Mouse (Mus musculus): Measurements from ENCODE around the gene Gm12216. TPM values are rescaled to one million over a fixed set of nuclear protein-coding genes. Genes with fewer than 3 reads are reported as not detected.
A peak's percentile ranks its signal among the peaks of the same experiment; 100 is the strongest.
"Not testable (repeated sequence)": the region's sequence is repeated elsewhere in the genome, so short reads cannot be mapped to it uniquely, and the experiment has no call there.

Gene Gm12216
- total and polyA plus RNA-seq, 2 experiments from 2014 or later = 0.77 TPM; not detected in 1

DNA sequence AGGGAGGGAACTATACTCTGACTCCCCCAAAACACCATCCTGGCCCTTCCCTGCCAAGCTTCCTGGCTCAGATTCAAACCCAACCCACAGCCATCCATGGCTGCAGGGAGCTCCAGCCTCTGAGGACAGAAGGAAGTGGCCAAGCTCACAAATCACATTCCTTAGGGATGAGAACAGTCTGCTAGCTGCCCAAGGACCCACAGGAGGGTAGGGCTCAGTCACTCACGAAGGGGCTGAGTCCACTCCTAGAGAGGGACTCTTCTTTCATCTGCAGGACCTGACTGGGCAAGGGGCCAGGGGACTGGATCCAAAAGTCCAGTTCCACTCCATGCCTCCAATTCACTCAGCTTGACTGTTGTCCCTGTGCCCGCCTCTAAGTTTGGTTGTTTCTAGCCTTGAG is 97.2 kb downstream of the Gm12216 start:
- DNase-seq = peak; percentile 13
- no peak overlapping the region for H3K9ac ChIP-seq
- peaks cover 13% of the 10 kb centered on the region; the same call in 1 of the 2 replicates for H3K27me3 ChIP-seq (ENCODE audit: insufficient read depth, low read length)
- H3K27ac ChIP-seq (ENCODE audit: low read depth, low read length) = no peak overlapping the region
- H3K4me1 ChIP-seq (ENCODE audit: insufficient read depth) = 0 out of 2 replicates have a peak, but pooled peaks cover 7% of the 10 kb centered on the region
- ATAC-seq = no peak
- H3K4me3 ChIP-seq (ENCODE audit: low read depth, low read length) = no peak overlapping the region
- H3K9me3 ChIP-seq (ENCODE audit: low read length) = no peaks in the 10 kb centered on the region
- WGBS = 51% methylated on average over 2 of the region's 2 CpGs
- TF ChIP-seq CTCF (IDR thresholded peaks at IDR 0.05; ENCODE audit: low read depth) = no peak
- no peaks in the 10 kb centered on the region for H3K36me3 ChIP-seq (ENCODE audit: insufficient read depth)
- no peak overlapping the region for H3K4me2 ChIP-seq (ENCODE audit: low read depth)

DNA sequence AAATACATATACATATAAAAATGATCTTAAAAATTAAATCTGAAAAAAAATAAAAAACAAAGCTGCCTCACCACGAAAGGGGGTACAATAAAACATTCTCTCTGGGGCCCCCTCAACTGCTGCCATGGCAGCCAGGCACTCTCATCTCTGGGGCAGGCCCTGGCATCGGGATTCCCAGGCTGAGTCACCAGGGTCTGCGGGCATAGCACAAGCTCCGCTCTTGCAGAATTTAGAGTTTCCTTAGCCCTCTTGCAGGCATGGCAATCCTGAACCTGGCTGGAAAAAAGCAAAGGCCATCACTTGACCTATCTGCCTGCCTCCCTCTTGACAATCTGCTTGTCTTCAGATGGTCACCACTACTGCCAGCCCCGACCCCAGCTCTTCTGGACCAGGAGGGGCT is 97.8 kb downstream of the Gm12216 start:
- DNase-seq (no peak), ATAC-seq (no peak)
- Histone ChIP-seq H3K4me3 (ENCODE audit: low read depth, low read length) (no peak overlapping the region), H3K9ac (no peak overlapping the region), H3K36me3 (ENCODE audit: insufficient read depth) (no peaks in the 10 kb centered on the region), H3K4me2 (ENCODE audit: low read depth) (no peak overlapping the region), H3K27ac (ENCODE audit: low read depth, low read length) (no peak overlapping the region), H3K9me3 (ENCODE audit: low read length) (no peaks in the 10 kb centered on the region), H3K27me3 (ENCODE audit: insufficient read depth, low read length) (peaks cover 13% of the 10 kb centered on the region; the same call in 1 of the 2 replicates), H3K4me1 (ENCODE audit: insufficient read depth) (0 out of 2 replicates have a peak, but pooled peaks cover 7% of the 10 kb centered on the region)
- 73% methylated on average over 5 of the region's 5 CpGs for WGBS
- TF ChIP-seq CTCF (IDR thresholded peaks at IDR 0.05; ENCODE audit: low read depth) = no peak

DNA sequence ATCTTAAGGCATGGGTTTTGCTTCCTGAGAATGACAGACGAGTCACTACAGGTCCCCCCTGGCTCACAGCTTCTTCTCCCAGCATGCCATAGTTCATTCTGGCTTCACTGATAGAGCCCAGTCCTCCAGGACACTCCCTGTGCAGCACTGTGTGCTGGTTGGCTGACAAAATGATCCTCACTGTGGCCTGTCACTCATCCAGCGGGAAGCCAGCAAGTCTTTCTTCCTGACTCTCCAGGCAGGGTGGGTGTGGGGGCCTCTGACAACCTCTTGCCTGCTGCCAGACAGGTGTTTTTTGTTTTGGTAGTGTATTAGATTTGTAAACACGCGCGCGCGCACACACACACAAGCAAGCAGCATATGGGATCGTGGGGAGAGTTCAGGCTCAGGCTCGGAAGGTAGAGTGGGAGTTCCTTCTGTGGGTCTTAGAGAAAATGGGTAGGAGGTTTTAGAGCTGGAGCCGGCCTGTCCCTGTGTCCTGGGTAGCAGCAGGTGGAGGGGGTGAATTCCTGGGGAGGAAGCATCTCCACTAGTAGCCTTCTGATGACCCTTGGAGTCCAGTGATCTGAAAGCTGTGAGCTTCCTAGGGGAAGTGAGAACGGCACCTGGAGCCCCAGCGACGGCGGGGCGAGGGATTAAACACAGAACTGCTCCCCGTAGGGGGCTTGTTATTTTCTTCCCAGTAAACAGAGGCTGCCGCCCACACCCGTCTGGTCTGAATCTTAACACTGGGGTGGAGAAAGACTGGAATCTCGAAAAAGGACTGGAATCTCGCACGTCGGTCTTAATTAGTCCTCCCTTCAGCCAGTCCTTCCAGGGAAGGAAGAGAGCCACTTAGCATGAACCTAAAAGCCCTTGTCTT is 99.3 kb downstream of the Gm12216 start:
- Histone ChIP-seq H3K9me3 (ENCODE audit: low read length) (no peaks in the 10 kb centered on the region), H3K4me3 (ENCODE audit: low read depth, low read length) (no peak overlapping the region), H3K4me1 (ENCODE audit: insufficient read depth) (0 out of 2 replicates have a peak, but pooled peaks cover 7% of the 10 kb centered on the region), H3K27me3 (ENCODE audit: insufficient read depth, low read length) (peaks cover 13% of the 10 kb centered on the region; the same call in 1 of the 2 replicates), H3K9ac (no peak overlapping the region), H3K4me2 (ENCODE audit: low read depth) (no peak overlapping the region), H3K27ac (ENCODE audit: low read depth, low read length) (no peak overlapping the region), H3K36me3 (ENCODE audit: insufficient read depth) (no peaks in the 10 kb centered on the region)
- WGBS = 9% methylated on average over 22 of the region's 22 CpGs
- TF ChIP-seq CTCF (IDR thresholded peaks at IDR 0.05; ENCODE audit: low read depth) = no peak
- no peak for DNase-seq
- ATAC-seq = no peak

DNA sequence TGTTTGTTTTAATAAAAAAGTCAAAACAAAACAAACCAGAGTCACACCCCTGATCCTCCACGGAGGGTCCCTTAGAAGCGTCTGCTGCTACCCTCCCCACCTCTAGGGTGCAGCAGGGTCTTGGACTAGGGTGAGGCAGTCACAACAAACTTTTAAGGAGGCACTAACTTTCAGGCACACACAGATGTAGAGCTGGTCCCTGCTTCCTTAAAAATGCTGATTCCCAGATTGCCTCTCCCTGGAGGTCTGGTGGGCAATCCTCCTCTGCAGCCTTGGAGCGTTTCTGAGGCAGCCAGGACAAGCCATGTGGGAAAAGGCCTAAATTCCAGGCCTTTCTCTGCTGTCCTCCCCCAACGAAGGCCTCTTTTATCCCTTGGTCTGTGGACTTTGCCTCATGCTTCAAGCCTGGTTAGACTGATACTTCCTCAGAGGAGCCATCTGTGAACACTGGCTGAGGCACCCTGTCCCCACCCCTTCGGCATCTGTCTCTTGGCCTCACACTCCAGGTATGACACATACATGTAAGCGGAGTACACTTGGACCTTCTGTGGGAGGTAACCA is 100.2 kb downstream of the Gm12216 start:
- peaks cover 10% of the 10 kb centered on the region; the same call in 1 of the 2 replicates for H3K27me3 ChIP-seq (ENCODE audit: insufficient read depth, low read length)
- H3K4me2 ChIP-seq (ENCODE audit: low read depth) = no peak overlapping the region
- DNase-seq (no peak), ATAC-seq (no peak)
- H3K9ac ChIP-seq = no peak overlapping the region
- H3K9me3 ChIP-seq (ENCODE audit: low read length) = no peaks in the 10 kb centered on the region
- no peak overlapping the region for H3K27ac ChIP-seq (ENCODE audit: low read depth, low read length)
- H3K4me3 ChIP-seq (ENCODE audit: low read depth, low read length) = no peak overlapping the region
- WGBS = 45% methylated on average over 6 of the region's 6 CpGs
- peak; percentile 19; the same call in 1 of the 2 replicates for TF ChIP-seq CTCF (IDR thresholded peaks at IDR 0.05; ENCODE audit: low read depth)
- H3K36me3 ChIP-seq (ENCODE audit: insufficient read depth) = no peaks in the 10 kb centered on the region
- 0 out of 2 replicates have a peak, but pooled peaks cover 5% of the 10 kb centered on the region for H3K4me1 ChIP-seq (ENCODE audit: insufficient read depth)

DNA sequence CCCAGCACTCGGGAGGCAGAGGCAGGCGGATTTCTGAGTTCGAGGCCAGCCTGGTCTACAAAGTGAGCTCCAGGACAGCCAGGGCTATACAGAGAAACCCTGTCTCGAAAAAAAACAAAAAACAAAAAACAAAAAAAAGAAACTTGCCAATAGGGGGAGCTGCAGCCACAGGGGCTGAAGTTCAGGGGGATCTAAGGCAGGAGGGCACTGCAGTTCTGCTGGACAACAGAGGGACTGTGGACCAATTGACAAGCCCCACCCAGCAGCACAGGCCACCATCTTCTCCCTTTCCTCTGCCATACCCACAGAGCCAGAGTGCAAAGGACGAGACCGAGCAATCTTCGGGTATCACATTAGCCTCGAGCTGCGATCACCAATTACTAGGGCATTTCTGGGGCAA is 101.0 kb downstream of the Gm12216 start:
- ATAC-seq = not testable (repeated sequence)

DNA sequence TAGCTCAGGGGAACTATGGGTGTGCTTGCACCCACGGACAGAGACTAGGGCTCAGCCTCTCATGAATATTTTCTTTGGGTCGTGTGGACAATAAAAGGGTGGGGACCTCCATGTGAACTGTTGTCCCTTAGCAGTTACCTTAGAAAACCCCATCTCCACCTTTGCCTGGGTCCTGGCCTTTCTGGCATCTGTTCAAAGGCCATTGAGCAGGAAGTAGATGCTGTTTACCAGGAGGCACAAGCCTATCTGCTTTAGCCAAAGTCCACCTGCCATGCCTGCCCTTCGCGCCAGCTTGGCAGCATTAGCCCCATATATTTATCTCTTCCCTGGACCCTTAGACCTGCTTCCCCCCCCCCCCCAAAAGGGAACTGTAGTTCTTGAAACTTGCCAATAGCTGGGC is 101.4 kb downstream of the Gm12216 start:
- H3K4me2 ChIP-seq (ENCODE audit: low read depth) = no peak overlapping the region
- ATAC-seq = no peak
- no peaks in the 10 kb centered on the region for H3K36me3 ChIP-seq (ENCODE audit: insufficient read depth)
- DNase-seq = no peak
- H3K9ac ChIP-seq = no peak overlapping the region
- H3K4me3 ChIP-seq (ENCODE audit: low read depth, low read length) = no peak overlapping the region
- H3K27me3 ChIP-seq (ENCODE audit: insufficient read depth, low read length) = peaks cover 3% of the 10 kb centered on the region; the same call in 1 of the 2 replicates
- 86% methylated on average over 4 of the region's 4 CpGs for WGBS
- no peaks in the 10 kb centered on the region for H3K4me1 ChIP-seq (ENCODE audit: insufficient read depth)
- H3K27ac ChIP-seq (ENCODE audit: low read depth, low read length) = no peak overlapping the region
- no peaks in the 10 kb centered on the region for H3K9me3 ChIP-seq (ENCODE audit: low read length)
- no peak for TF ChIP-seq CTCF (IDR thresholded peaks at IDR 0.05; ENCODE audit: low read depth)

More for the DNA sequence above, 101.0 kb downstream of the Gm12216 start:
- not testable (repeated sequence) for H3K27me3 ChIP-seq (ENCODE audit: insufficient read depth, low read length); H3K9me3 ChIP-seq (ENCODE audit: low read length); H3K4me1 ChIP-seq (ENCODE audit: insufficient read depth); H3K4me2 ChIP-seq (ENCODE audit: low read depth); H3K27ac ChIP-seq (ENCODE audit: low read depth, low read length); H3K4me3 ChIP-seq (ENCODE audit: low read depth, low read length); DNase-seq; H3K36me3 ChIP-seq (ENCODE audit: insufficient read depth); H3K9ac ChIP-seq
- TF ChIP-seq CTCF (IDR thresholded peaks at IDR 0.05; ENCODE audit: low read depth) = 0 out of 2 replicates have a peak, but pooled peaks have one; percentile 29
- WGBS = 74% methylated on average over 8 of the region's 9 CpGs

All from forebrain, postnatal 0 days (tissue).